Mouse (Mus musculus) lung, adult 2 months (tissue): ENCODE results near the gene Drosha. TPM values are rescaled to one million over a fixed set of nuclear protein-coding genes. Genes with fewer than 3 reads are reported as not detected.
"Not testable (repeated sequence)": the region's sequence is repeated elsewhere in the genome, so short reads cannot be mapped to it uniquely, and the experiment has no call there.

Source experiments
- DNase-seq: peaks from one replicate; pipeline ENCODE4 v3.0.0; 2022
- H3K4me1 ChIP-seq: fragments of 200-500 bp; 2 replicates; pipeline ENCODE4 v1.6.1; 2011; ENCODE audit warnings: low read length; ENCODE audit not compliant: control insufficient read depth, insufficient read depth
- H3K4me3 ChIP-seq: fragments of 200-500 bp; replicated peaks from 2 replicates; pipeline ENCODE3; 2011; ENCODE audit warnings: low read depth, mild to moderate bottlenecking, control low read depth, low read length; ENCODE audit errors: extremely low read depth
- CTCF ChIP-seq: fragments of 200-500 bp; IDR thresholded peaks from 2 replicates; pipeline ENCODE4 v1.5.1; 2011; ENCODE audit warnings: mild to moderate bottlenecking, low read length, control low read depth; ENCODE audit not compliant: insufficient read depth
- POLR2A ChIP-seq: fragments of 200-500 bp; IDR thresholded peaks from 2 replicates; pipeline ENCODE4 v1.6.1; 2011; ENCODE audit warnings: low read depth, mild to moderate bottlenecking, control low read depth, low read length, borderline replicate concordance; ENCODE audit errors: extremely low read depth
- WGBS: fragments of 180-500 bp; shearing (Covaris S2); methylation state at CpG from one replicate; pipeline ENCODE4 v1.1.7; 2018; 5-methylcytosine and 5-hydroxymethylcytosine counted together
- polyA plus RNA-seq: library from polyadenylated mRNA; depleted of rRNA; stranded (reverse); fragments of >200 nt; gene quantifications from 2 replicates; pipeline ENCODE4 v1.2.3, GENCODE M21; 2012

The Drosha gene
- polyA plus RNA-seq, 1 experiment, result 12.4 TPM

GRCm38 (mm10) chr15:12916314-12916815 is 91.8 kb downstream of the Drosha start:
- WGBS, result 88% methylated on average over 10 of the region's 10 CpGs
- Histone ChIP-seq H3K4me3 (no peak overlapping the region), H3K4me1 (no peaks in the 10 kb centered on the region)
- DNase-seq, result no peak
- TF ChIP-seq CTCF (no peak), POLR2A (no peak)

DNA sequence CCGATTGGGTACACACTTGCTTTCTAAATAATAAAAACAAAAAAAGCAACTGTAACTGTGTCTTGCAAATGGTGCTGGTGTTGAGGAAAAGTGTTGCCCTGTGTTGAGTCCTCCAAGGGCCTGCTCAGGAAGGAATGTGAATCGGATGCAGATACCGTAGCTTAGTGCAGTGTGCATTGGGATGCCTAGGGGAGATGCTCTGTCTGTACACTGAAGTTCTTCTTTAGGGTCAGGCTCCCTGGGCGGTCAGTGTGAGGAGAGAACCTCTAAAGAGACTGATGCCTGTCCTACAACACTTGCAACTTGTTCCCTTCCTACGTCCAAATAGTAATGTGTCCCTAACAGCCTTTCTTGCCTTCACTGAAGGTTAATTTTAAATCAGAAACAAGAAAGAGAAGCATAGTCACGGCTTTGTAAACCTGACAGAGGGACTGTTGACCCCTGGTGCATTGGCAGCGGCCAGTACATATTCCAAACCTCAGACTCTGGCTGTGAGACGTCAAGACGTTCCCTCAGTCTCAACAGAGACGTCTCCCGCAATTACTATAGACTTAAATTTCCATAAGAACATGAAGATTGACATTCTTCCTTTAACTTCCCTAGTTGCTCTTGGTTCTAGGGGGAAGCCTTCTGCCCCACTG is 94.8 kb downstream of the Drosha start:
- not testable (repeated sequence) for DNase-seq, H3K4me1 ChIP-seq, H3K4me3 ChIP-seq
- 92% methylated on average over 11 of the region's 11 CpGs for WGBS

DNA sequence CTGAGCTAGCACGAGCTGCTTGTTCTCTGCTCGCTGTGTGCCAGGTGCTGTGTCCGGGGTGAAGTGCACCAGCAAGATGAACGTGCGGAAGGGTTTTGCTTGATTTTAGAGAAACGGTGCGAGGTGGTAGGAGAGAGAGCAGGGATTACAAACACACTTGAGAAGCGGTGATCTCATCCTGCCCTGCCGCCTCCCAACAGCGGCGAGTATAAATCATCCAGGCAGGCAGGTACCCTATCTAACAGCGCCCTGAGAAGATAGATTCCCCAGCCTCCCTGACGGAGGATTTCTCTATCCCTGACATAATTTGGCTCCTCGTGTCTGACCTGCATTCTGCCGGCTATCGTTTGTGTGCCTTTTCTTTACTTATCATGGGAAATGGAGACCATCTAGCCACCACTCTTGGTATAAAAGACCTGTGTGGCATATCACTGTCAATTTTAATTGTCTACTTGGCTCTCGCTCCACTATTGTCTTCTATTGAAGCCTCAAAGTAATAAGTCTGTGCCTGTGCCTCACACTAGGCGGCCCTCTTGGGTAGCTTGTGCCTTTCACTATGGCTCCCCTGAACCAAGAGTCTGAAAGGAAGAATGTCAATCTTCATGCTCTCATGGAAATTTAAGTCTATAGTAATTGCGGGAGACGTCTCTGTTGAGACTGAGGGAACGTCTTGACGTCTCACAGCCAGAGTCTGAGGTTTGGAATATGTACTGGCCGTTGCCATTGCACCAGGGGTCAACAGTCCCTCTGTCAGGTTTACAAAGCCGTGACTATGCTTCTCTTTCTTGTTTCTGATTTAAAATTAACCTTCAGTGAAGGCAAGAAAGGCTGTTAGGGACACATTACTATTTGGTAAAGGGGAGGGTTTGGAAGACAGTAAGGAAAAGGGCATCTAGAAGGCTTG is 95.6 kb downstream of the Drosha start:
- no peak for TF ChIP-seq CTCF
- TF ChIP-seq POLR2A, result no peak
- no peak overlapping the region for H3K4me3 ChIP-seq
- no peaks in the 10 kb centered on the region for H3K4me1 ChIP-seq
- DNase-seq, result no peak
- WGBS, result 90% methylated on average over 24 of the region's 24 CpGs

GRCm38 (mm10) chr15:12921901-12922300 is 97.3 kb downstream of the Drosha start:
- no peaks in the 10 kb centered on the region for H3K4me1 ChIP-seq
- WGBS, result 92% methylated on average over 6 of the region's 6 CpGs
- TF ChIP-seq CTCF (no peak), POLR2A (no peak)
- no peak overlapping the region for H3K4me3 ChIP-seq
- no peak for DNase-seq

GRCm38 (mm10) chr15:12923826-12924225 is 99.2 kb downstream of the Drosha start:
- no peak overlapping the region for H3K4me3 ChIP-seq
- TF ChIP-seq CTCF (no peak), POLR2A (no peak)
- 89% methylated on average over 6 of the region's 6 CpGs for WGBS
- DNase-seq, result no peak
- H3K4me1 ChIP-seq, result no peaks in the 10 kb centered on the region

DNA sequence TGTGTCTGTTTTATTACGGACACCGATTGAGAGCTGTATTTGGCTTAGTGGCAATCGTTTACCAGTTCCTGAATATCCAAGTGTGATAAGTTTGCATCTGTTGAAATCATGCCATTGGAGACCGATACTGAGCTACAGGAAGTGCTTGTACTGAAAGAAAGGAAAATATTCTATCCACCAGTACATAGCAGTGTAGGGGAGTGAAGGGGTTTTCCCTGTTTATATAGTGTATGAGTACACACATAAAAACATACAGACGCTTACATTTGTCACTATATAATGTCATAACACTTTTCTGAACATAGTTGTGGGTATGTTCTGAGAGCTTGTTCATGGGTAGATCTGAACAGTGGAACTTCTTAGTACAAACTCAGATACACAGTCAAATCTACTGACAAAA is 106.9 kb downstream of the Drosha start:
- DNase-seq, result no peak
- TF ChIP-seq POLR2A (no peak), CTCF (no peak)
- no peaks in the 10 kb centered on the region for H3K4me1 ChIP-seq
- WGBS, result 74% methylated on average over 5 of the region's 5 CpGs
- H3K4me3 ChIP-seq, result no peak overlapping the region

DNA sequence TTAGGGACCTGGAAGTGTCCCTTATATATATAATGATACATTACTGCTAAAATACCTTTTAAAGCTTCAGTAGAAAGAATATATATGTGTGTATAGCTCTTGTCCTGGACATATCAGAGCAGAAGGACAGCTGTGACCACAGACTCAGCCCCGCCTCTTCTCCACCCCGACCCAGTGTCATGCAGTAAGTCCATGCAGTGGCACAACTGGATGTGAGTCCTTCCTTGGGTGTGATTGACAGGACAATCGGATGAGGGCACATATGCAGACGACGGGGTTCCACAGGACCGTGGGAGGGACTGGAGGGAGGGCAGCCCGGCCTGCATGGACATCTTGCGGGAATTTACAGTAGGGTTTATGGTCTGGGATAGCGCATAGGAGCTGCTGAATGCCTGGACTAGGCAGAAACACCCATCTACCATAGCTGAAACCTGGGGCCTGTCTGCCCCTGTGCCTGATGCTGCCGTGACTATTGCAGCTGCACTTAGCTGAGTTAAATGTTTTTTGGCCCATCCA is 111.7 kb downstream of the Drosha start:
- no peak for DNase-seq
- TF ChIP-seq POLR2A (no peak), CTCF (no peak)
- no peaks in the 10 kb centered on the region for H3K4me1 ChIP-seq
- 90% methylated on average over 10 of the region's 10 CpGs for WGBS
- no peak overlapping the region for H3K4me3 ChIP-seq

DNA sequence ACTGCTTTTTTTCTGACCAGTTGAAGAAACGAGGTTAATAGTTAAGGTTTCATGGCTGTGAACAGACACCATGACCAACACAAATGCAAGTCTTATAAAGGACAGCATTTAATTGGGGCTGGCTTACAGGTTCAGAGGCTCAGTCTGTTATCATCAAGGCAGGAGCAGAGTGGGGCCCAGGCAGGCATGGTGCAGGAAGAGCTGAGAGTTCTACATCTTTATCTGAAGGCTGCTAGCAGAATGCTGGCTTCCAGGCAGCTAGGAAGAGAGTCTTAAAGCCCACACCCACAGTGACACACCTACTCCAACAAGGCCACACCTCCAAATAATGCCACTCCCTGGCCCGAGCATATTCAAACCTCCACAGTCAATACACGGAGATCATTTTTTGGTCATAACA is 112.7 kb downstream of the Drosha start:
- WGBS, result 83% methylated on average over 3 of the region's 3 CpGs
- H3K4me3 ChIP-seq, H3K4me1 ChIP-seq, DNase-seq: not testable (repeated sequence)

GRCm38 (mm10) chr15:12941106-12941505 is 116.5 kb downstream of the Drosha start:
- Histone ChIP-seq H3K4me1 (no peaks in the 10 kb centered on the region), H3K4me3 (no peak overlapping the region)
- TF ChIP-seq CTCF (no peak), POLR2A (no peak)
- no peak for DNase-seq
- WGBS, result 70% methylated on average over 9 of the region's 9 CpGs
